Mouse (Mus musculus) MEL (cell line): Measurements from ENCODE around the gene Apoc4. TPM values are rescaled to one million over a fixed set of nuclear protein-coding genes. Genes with fewer than 3 reads are reported as not detected.

Experiments used
- BHLHE40 ChIP-seq: IDR thresholded peaks from 2 replicates; pipeline ENCODE4 v1.6.1; 2012; ENCODE audit warnings: low read depth, mild to moderate bottlenecking, inconsistent platforms, low read length, improper control_type of control experiment, borderline replicate concordance
- CHD1 ChIP-seq: IDR thresholded peaks from 2 replicates; pipeline ENCODE4 v1.6.1; 2012; ENCODE audit warnings: low read depth, mild to moderate bottlenecking, inconsistent platforms, low read length, improper control_type of control experiment
- E2F4 ChIP-seq: IDR thresholded peaks from 2 replicates; pipeline ENCODE4 v1.6.1; 2011; ENCODE audit warnings: low read depth, low read length, improper control_type of control experiment, borderline replicate concordance
- ETS1 ChIP-seq: IDR thresholded peaks from 2 replicates; pipeline ENCODE4 v1.6.1; 2012; ENCODE audit warnings: low read depth, mild to moderate bottlenecking, inconsistent platforms, low read length, improper control_type of control experiment, moderate library complexity
- GABPA ChIP-seq: IDR thresholded peaks from 2 replicates; pipeline ENCODE4 v1.6.1; 2012; ENCODE audit warnings: low read depth, mild to moderate bottlenecking, inconsistent platforms, low read length, improper control_type of control experiment, moderate library complexity
- GATA1 ChIP-seq: IDR thresholded peaks from 2 replicates; pipeline ENCODE4 v1.6.1; 2011; ENCODE audit warnings: low read depth, low read length, improper control_type of control experiment
- HCFC1 ChIP-seq: IDR thresholded peaks from 2 replicates; pipeline ENCODE4 v1.6.1; 2012; ENCODE audit warnings: low read depth, mild to moderate bottlenecking, inconsistent platforms, low read length, improper control_type of control experiment, moderate library complexity
- KAT2A ChIP-seq: conservative IDR thresholded peaks from 2 replicates; pipeline ENCODE4 v1.6.1; 2012; ENCODE audit warnings: low read depth, low read length, improper control_type of control experiment, inconsistent platforms
- MAFK ChIP-seq: IDR thresholded peaks from 2 replicates; pipeline ENCODE4 v1.6.1; 2011; ENCODE audit warnings: low read depth, mild to moderate bottlenecking, low read length, improper control_type of control experiment, borderline replicate concordance
- MAX ChIP-seq: IDR thresholded peaks from 2 replicates; pipeline ENCODE4 v1.6.1; 2011; ENCODE audit warnings: low read length, improper control_type of control experiment
- MAZ ChIP-seq: IDR thresholded peaks from 2 replicates; pipeline ENCODE4 v1.6.1; 2012; ENCODE audit warnings: low read depth, mild to moderate bottlenecking, inconsistent platforms, low read length, improper control_type of control experiment
- MXI1 ChIP-seq: IDR thresholded peaks from 2 replicates; pipeline ENCODE4 v1.6.1; 2011; ENCODE audit warnings: mild to moderate bottlenecking, low read depth, low read length, improper control_type of control experiment
- MYB ChIP-seq: IDR thresholded peaks from 2 replicates; pipeline ENCODE4 v1.6.1; 2011; ENCODE audit warnings: mild to moderate bottlenecking, low read depth, low read length, improper control_type of control experiment
- NELFE ChIP-seq: IDR thresholded peaks from 2 replicates; pipeline ENCODE4 v1.6.1; 2011; ENCODE audit warnings: low read depth, low read length, improper control_type of control experiment
- POLR2AphosphoS2 ChIP-seq: IDR thresholded peaks from 2 replicates; pipeline ENCODE4 v1.6.1; 2011; ENCODE audit warnings: low read length, improper control_type of control experiment
- RAD21 ChIP-seq: IDR thresholded peaks from 2 replicates; pipeline ENCODE4 v1.6.1; 2011; ENCODE audit warnings: mild to moderate bottlenecking, low read depth, low read length, improper control_type of control experiment
- RCOR1 ChIP-seq: IDR thresholded peaks from 2 replicates; pipeline ENCODE4 v1.6.1; 2012; ENCODE audit warnings: low read depth, mild to moderate bottlenecking, inconsistent platforms, low read length, improper control_type of control experiment
- SIN3A ChIP-seq: IDR thresholded peaks from 2 replicates; pipeline ENCODE4 v1.6.1; 2012; ENCODE audit warnings: low read length, improper control_type of control experiment, inconsistent platforms
- SMC3 ChIP-seq: IDR thresholded peaks from 2 replicates; pipeline ENCODE4 v1.6.1; 2011; ENCODE audit warnings: low read depth, low read length, improper control_type of control experiment
- TBP ChIP-seq: IDR thresholded peaks from 2 replicates; pipeline ENCODE4 v1.8.0; 2011; ENCODE audit warnings: low read depth, low read length, improper control_type of control experiment
- TCF12 ChIP-seq: IDR thresholded peaks from 2 replicates; pipeline ENCODE4 v1.6.1; 2014; ENCODE audit warnings: low read depth, mild to moderate bottlenecking, inconsistent platforms, low read length, improper control_type of control experiment, moderate library complexity
- USF2 ChIP-seq, 2 experiments: IDR thresholded peaks; 2 replicates each; pipeline ENCODE4 v1.6.1; 2011 to 2012; ENCODE audit warnings: improper control_type of control experiment in 2 of 2, low read length in 2 of 2, borderline replicate concordance in 1 of 2, inconsistent platforms in 1 of 2, low read depth in 1 of 2, mild to moderate bottlenecking in 1 of 2; ENCODE audit not compliant: insufficient read depth in 1 of 2
- ZKSCAN1 ChIP-seq: IDR thresholded peaks from 2 replicates; pipeline ENCODE4 v1.6.1; 2012; ENCODE audit warnings: low read depth, mild to moderate bottlenecking, inconsistent platforms, low read length, improper control_type of control experiment, moderate library complexity
- ZMIZ1 ChIP-seq: IDR thresholded peaks from 2 replicates; pipeline ENCODE4 v1.6.1; 2012; ENCODE audit warnings: low read depth, mild to moderate bottlenecking, inconsistent platforms, low read length, improper control_type of control experiment, moderate library complexity
- ZNF384 ChIP-seq: IDR thresholded peaks from 2 replicates; pipeline ENCODE4 v1.6.1; 2012; ENCODE audit warnings: low read depth, mild to moderate bottlenecking, inconsistent platforms, low read length, improper control_type of control experiment
- polyA plus RNA-seq, 2 experiments: library from polyadenylated mRNA; stranded (reverse) in 1 of 2; unstranded in 1 of 2; fragments of >175 nt in 1 of 2; fragments of >200 nt in 1 of 2; gene quantifications; 2 replicates each; pipeline versions ENCODE4 v1.2.1 to v1.2.4; 2012; ENCODE audit warnings: low replicate concordance in 2 of 2, low read depth in 1 of 2; ENCODE audit not compliant: insufficient read length in 2 of 2, insufficient read depth in 1 of 2, missing spikeins in 1 of 2
- total RNA-seq: library from RNA; depleted of rRNA; stranded (reverse); fragments of 300-350 nt; gene quantifications from 2 replicates; pipeline ENCODE4 v1.2.3, GENCODE M21; 2012

Apoc4 gene
- total and polyA plus RNA-seq, 3 experiments: not detected

GRCm38 (mm10) chr7:19698907-19699826 lies 17.9 kb upstream of the Apoc4 start, which contains the start of gene Apoe (continued):
- TF ChIP-seq RAD21: no peak
- no peak for TF ChIP-seq ZMIZ1
- TF ChIP-seq GABPA: no peak
- TF ChIP-seq ZKSCAN1: no peak
- TF ChIP-seq HCFC1: no peak
- no peak for TF ChIP-seq ZNF384
- 0 out of 2 replicates have a peak, but pooled peaks have one; percentile 27 for TF ChIP-seq SIN3A
- peak; percentile 39; the same call in 1 of the 2 replicates for TF ChIP-seq MXI1
- TF ChIP-seq POLR2AphosphoS2: 0 out of 2 replicates have a peak, but pooled peaks have one; percentile 27
- no peak for TF ChIP-seq MYB
- peak; percentile 48; the same call in 1 of the 2 replicates for TF ChIP-seq ETS1
- TF ChIP-seq GATA1: peak; percentile 46
- TF ChIP-seq RCOR1: peak; percentile 58; the same call in 1 of the 2 replicates
- no peak for TF ChIP-seq SMC3
- peak; percentile 82 for TF ChIP-seq TCF12
- TF ChIP-seq USF2 (IDR thresholded peaks at IDR 0.05; ENCODE audit: borderline replicate concordance in 1 of 2, insufficient read depth in 1 of 2, low read depth in 1 of 2, low read length in 2 of 2): no peak
- TF ChIP-seq NELFE: no peak
- peak; percentile 40; the same call in 1 of the 2 replicates for TF ChIP-seq BHLHE40
- TF ChIP-seq CHD1: no peak
- TF ChIP-seq MAFK: no peak
- TF ChIP-seq KAT2A: no peak
- peak; percentile 34; the same call in 1 of the 2 replicates for TF ChIP-seq TBP
- TF ChIP-seq MAZ: 0 out of 2 replicates have a peak, but pooled peaks have one; percentile 27
- TF ChIP-seq E2F4: no peak
- no peak for TF ChIP-seq MAX
